Mouse (Mus musculus): Measurements from ENCODE around the gene Stag3. TPM values are rescaled to one million over a fixed set of nuclear protein-coding genes. Genes with fewer than 3 reads are reported as not detected.
A peak's percentile ranks its signal among the peaks of the same experiment; 100 is the strongest.

The Stag3 gene
- 1.7 and 1.8 TPM in 2 replicates for polyA plus RNA-seq (2015; fragmentation: Nextera tagmentation; extraction: Ambion mirVana)

GRCm38 (mm10) chr5:138279585-138280424 is at the start of gene Stag3, which contains the start of the genes Gm43720 and Gpc2:
Gene Stag3, plus strand, starts transcription at chr5:138280240.
Gene Gm43720, minus strand, starts transcription at chr5:138279958.
Gene Gpc2, minus strand, starts transcription at chr5:138280005.
- Histone ChIP-seq H3K27ac (no peak within 1 kb of the TSS), H3K9me3 (replicated peaks; ENCODE audit: low read length) (no peaks in the 10 kb centered on the region), H3K4me1 (replicated peaks; ENCODE audit: insufficient read depth, low read length) (peaks cover 11% of the 10 kb centered on the region; the same call in 1 of the 2 replicates), H3K36me3 (ENCODE audit: insufficient read depth, low read length) (0 out of 2 replicates have a peak, but pooled peaks cover 6% of the 10 kb centered on the region), H3K27me3 (ENCODE audit: insufficient read depth, low read length) (no peaks in the 10 kb centered on the region), H3K4me2 (ENCODE audit: low read length) (peak within 1 kb of the TSS; percentile 87), H3K4me3 (replicated peaks; ENCODE audit: low read depth, low read length) (peak within 1 kb of the TSS; percentile 55), H3K9ac (ENCODE audit: low read depth, low read length) (peak within 1 kb of the TSS; percentile 62)
- no peak for TF ChIP-seq CTCF (IDR thresholded peaks at IDR 0.05; ENCODE audit: low read depth)
- peak; percentile 97 for ATAC-seq (replicated peaks; ENCODE audit: low FRiP score, low read depth)
- under 1% methylated on average over 56 of the region's 56 CpGs for WGBS
- DNase-seq (ENCODE audit: low spot score): peak; percentile 98

- Histone ChIP-seq H3K4me2 (ENCODE audit: low read length) (no peak overlapping the region), H3K4me3 (replicated peaks; ENCODE audit: low read depth, low read length) (no peak overlapping the region), H3K27me3 (ENCODE audit: insufficient read depth, low read length) (no peaks in the 10 kb centered on the region), H3K9me3 (replicated peaks; ENCODE audit: low read length) (no peaks in the 10 kb centered on the region), H3K4me1 (replicated peaks; ENCODE audit: insufficient read depth, low read length) (no peaks in the 10 kb centered on the region), H3K9ac (ENCODE audit: low read depth, low read length) (no peak overlapping the region), H3K27ac (peak overlapping the region; percentile 70), H3K36me3 (ENCODE audit: insufficient read depth, low read length) (no peaks in the 10 kb centered on the region)
- 67% methylated on average over 2 of the region's 2 CpGs for WGBS
- no peak for TF ChIP-seq CTCF (IDR thresholded peaks at IDR 0.05; ENCODE audit: low read depth)
- ATAC-seq (replicated peaks; ENCODE audit: low FRiP score, low read depth) (no peak), DNase-seq (ENCODE audit: low spot score) (peak; percentile 8)
These were observed 46.3 kb upstream of the Stag3 start for GRCm38 (mm10) chr5:138233778-138234177.

- H3K27me3 ChIP-seq (ENCODE audit: insufficient read depth, low read length): no peaks in the 10 kb centered on the region
- peak overlapping the region; percentile 70 for H3K27ac ChIP-seq
- TF ChIP-seq CTCF (IDR thresholded peaks at IDR 0.05; ENCODE audit: low read depth): no peak
- ATAC-seq (replicated peaks; ENCODE audit: low FRiP score, low read depth): no peak
- DNase-seq (ENCODE audit: low spot score): no peak
- no peak overlapping the region for H3K4me2 ChIP-seq (ENCODE audit: low read length)
- 0 out of 2 replicates have a peak overlapping the region, but pooled peaks have one; percentile 10 for H3K9ac ChIP-seq (ENCODE audit: low read depth, low read length)
- no peaks in the 10 kb centered on the region for H3K9me3 ChIP-seq (replicated peaks; ENCODE audit: low read length)
- H3K36me3 ChIP-seq (ENCODE audit: insufficient read depth, low read length): no peaks in the 10 kb centered on the region
- H3K4me3 ChIP-seq (replicated peaks; ENCODE audit: low read depth, low read length): no peak overlapping the region
- H3K4me1 ChIP-seq (replicated peaks; ENCODE audit: insufficient read depth, low read length): no peaks in the 10 kb centered on the region
These were observed 45.8 kb upstream of the Stag3 start for GRCm38 (mm10) chr5:138234224-138234623.

GRCm38 (mm10) chr5:138241511-138241910 is 38.5 kb upstream of the Stag3 start:
- no peak for DNase-seq (ENCODE audit: low spot score)
- Histone ChIP-seq H3K4me2 (ENCODE audit: low read length) (no peak overlapping the region), H3K9me3 (replicated peaks; ENCODE audit: low read length) (no peaks in the 10 kb centered on the region), H3K9ac (ENCODE audit: low read depth, low read length) (no peak overlapping the region), H3K4me1 (replicated peaks; ENCODE audit: insufficient read depth, low read length) (no peaks in the 10 kb centered on the region), H3K4me3 (replicated peaks; ENCODE audit: low read depth, low read length) (no peak overlapping the region), H3K36me3 (ENCODE audit: insufficient read depth, low read length) (no peaks in the 10 kb centered on the region), H3K27ac (no peak overlapping the region), H3K27me3 (ENCODE audit: insufficient read depth, low read length) (no peaks in the 10 kb centered on the region)
- no peak for ATAC-seq (replicated peaks; ENCODE audit: low FRiP score, low read depth)
- no peak for TF ChIP-seq CTCF (IDR thresholded peaks at IDR 0.05; ENCODE audit: low read depth)
- 26% methylated on average over 2 of the region's 2 CpGs for WGBS

GRCm38 (mm10) chr5:138251144-138251543 is 28.9 kb upstream of the Stag3 start:
- Histone ChIP-seq H3K9me3 (replicated peaks; ENCODE audit: low read length) (no peaks in the 10 kb centered on the region), H3K27ac (no peak overlapping the region), H3K9ac (ENCODE audit: low read depth, low read length) (no peak overlapping the region), H3K36me3 (ENCODE audit: insufficient read depth, low read length) (no peaks in the 10 kb centered on the region), H3K4me3 (replicated peaks; ENCODE audit: low read depth, low read length) (no peak overlapping the region), H3K27me3 (ENCODE audit: insufficient read depth, low read length) (no peaks in the 10 kb centered on the region), H3K4me1 (replicated peaks; ENCODE audit: insufficient read depth, low read length) (0 out of 2 replicates have a peak, but pooled peaks cover 4% of the 10 kb centered on the region), H3K4me2 (ENCODE audit: low read length) (no peak overlapping the region)
- ATAC-seq (replicated peaks; ENCODE audit: low FRiP score, low read depth) (no peak), DNase-seq (ENCODE audit: low spot score) (no peak)
- 85% methylated on average over 12 of the region's 12 CpGs for WGBS
- TF ChIP-seq CTCF (IDR thresholded peaks at IDR 0.05; ENCODE audit: low read depth): no peak

GRCm38 (mm10) chr5:138253061-138253460 is 27.0 kb upstream of the Stag3 start:
- no peak overlapping the region for H3K4me3 ChIP-seq (replicated peaks; ENCODE audit: low read depth, low read length)
- H3K27ac ChIP-seq: no peak overlapping the region
- H3K4me1 ChIP-seq (replicated peaks; ENCODE audit: insufficient read depth, low read length): 0 out of 2 replicates have a peak, but pooled peaks cover 4% of the 10 kb centered on the region
- no peak for ATAC-seq (replicated peaks; ENCODE audit: low FRiP score, low read depth)
- no peaks in the 10 kb centered on the region for H3K9me3 ChIP-seq (replicated peaks; ENCODE audit: low read length)
- H3K27me3 ChIP-seq (ENCODE audit: insufficient read depth, low read length): no peaks in the 10 kb centered on the region
- TF ChIP-seq CTCF (IDR thresholded peaks at IDR 0.05; ENCODE audit: low read depth): no peak
- H3K9ac ChIP-seq (ENCODE audit: low read depth, low read length): no peak overlapping the region
- 94% methylated on average over 3 of the region's 3 CpGs for WGBS
- H3K36me3 ChIP-seq (ENCODE audit: insufficient read depth, low read length): no peaks in the 10 kb centered on the region
- no peak overlapping the region for H3K4me2 ChIP-seq (ENCODE audit: low read length)
- DNase-seq (ENCODE audit: low spot score): no peak

All from kidney, postnatal 0 days (tissue).